In genomic region chr16:22856773-22857172, GRCm38 (mm10) we compare ENCODE assay signal across 8 mouse cellular contexts. TPM values are rescaled to one million over a fixed set of nuclear protein-coding genes. Genes with fewer than 3 reads are reported as not detected.
DNase-seq lines count a peak whose midpoint lies in the region; ATAC-seq and TF ChIP-seq lines count a peak whose summit lies in the region.

No protein-coding gene starts in this region.

- no peaks in the 10 kb centered on the region for H3K27me3 ChIP-seq in kidney, embryonic 15.5 days
- no peaks in the 10 kb centered on the region for H3K27me3 ChIP-seq in hindbrain, embryonic 11.5 days (ENCODE audit: control insufficient read depth, insufficient read depth, low read length)
- H3K27me3 ChIP-seq in midbrain, embryonic 12.5 days, result no peaks in the 10 kb centered on the region

- peak overlapping the region; percentile 85 for H3K4me3 ChIP-seq in kidney, embryonic 15.5 days (replicated peaks)
- H3K4me3 ChIP-seq in bone marrow macrophage, adult 2 months (ENCODE audit: insufficient read depth, low read length), result peak overlapping the region; percentile 80
- peak overlapping the region; percentile 87 for H3K4me3 ChIP-seq in hindbrain, embryonic 11.5 days (ENCODE audit: low read depth, low read length)
- H3K4me3 ChIP-seq in midbrain, embryonic 12.5 days, result peak overlapping the region; percentile 86

- peak overlapping the region; percentile 85 for H3K4me2 ChIP-seq in kidney, embryonic 15.5 days
- H3K4me2 ChIP-seq in hindbrain, embryonic 11.5 days (replicated peaks; ENCODE audit: low read depth, low read length), result peak overlapping the region; percentile 74
- peak overlapping the region; percentile 93 for H3K4me2 ChIP-seq in midbrain, embryonic 12.5 days (replicated peaks)

- 9% methylated on average over 9 of the region's 9 CpGs for WGBS in kidney, embryonic 15.5 days
- 13% methylated on average over 9 of the region's 9 CpGs for WGBS in hindbrain, embryonic 11.5 days
- 19% methylated on average over 9 of the region's 9 CpGs for WGBS in midbrain, embryonic 12.5 days

- H3K36me3 ChIP-seq in kidney, embryonic 15.5 days, result peaks cover 17% of the 10 kb centered on the region; the same call in 1 of the 2 replicates
- no peaks in the 10 kb centered on the region for H3K36me3 ChIP-seq in hindbrain, embryonic 11.5 days (ENCODE audit: control insufficient read depth, insufficient read depth, low read length)
- 0 out of 2 replicates have a peak, but pooled peaks cover 5% of the 10 kb centered on the region for H3K36me3 ChIP-seq in midbrain, embryonic 12.5 days

- H3K27ac ChIP-seq in kidney, embryonic 15.5 days, result peak overlapping the region; percentile 92
- H3K27ac ChIP-seq in bone marrow macrophage, adult 2 months (ENCODE audit: insufficient read depth, low read depth, low read length), result peak overlapping the region; percentile 72
- no peak overlapping the region for H3K27ac ChIP-seq in hindbrain, embryonic 11.5 days (ENCODE audit: low read depth, low read length)
- no peak overlapping the region for H3K27ac ChIP-seq in midbrain, embryonic 12.5 days (replicated peaks)

- no peak for TF ChIP-seq POLR2A in bone marrow macrophage, adult 2 months (IDR thresholded peaks at IDR 0.05; ENCODE audit: borderline replicate concordance, low read depth, low read length)

- no peaks in the 10 kb centered on the region for H3K9me3 ChIP-seq in kidney, embryonic 15.5 days (replicated peaks)
- no peaks in the 10 kb centered on the region for H3K9me3 ChIP-seq in hindbrain, embryonic 11.5 days (ENCODE audit: control insufficient read depth, low read length)
- H3K9me3 ChIP-seq in midbrain, embryonic 12.5 days, result no peaks in the 10 kb centered on the region

- H3K9ac ChIP-seq in kidney, embryonic 15.5 days, result peak overlapping the region; percentile 61
- peak overlapping the region; percentile 38 for H3K9ac ChIP-seq in hindbrain, embryonic 11.5 days (ENCODE audit: low read depth, low read length)
- peak overlapping the region; percentile 37 for H3K9ac ChIP-seq in midbrain, embryonic 12.5 days (replicated peaks)

- no peak for ATAC-seq in kidney, embryonic 15.5 days (replicated peaks; ENCODE audit: low FRiP score)
- no peak for ATAC-seq in hindbrain, embryonic 11.5 days (ENCODE audit: low FRiP score)
- no peak for ATAC-seq in midbrain, embryonic 12.5 days (ENCODE audit: low FRiP score, low read depth)

- H3K4me1 ChIP-seq in kidney, embryonic 15.5 days, result peaks cover 13% of the 10 kb centered on the region
- peaks cover 8% of the 10 kb centered on the region for H3K4me1 ChIP-seq in bone marrow macrophage, adult 2 months (ENCODE audit: control insufficient read depth, insufficient read depth, low read length)
- H3K4me1 ChIP-seq in hindbrain, embryonic 11.5 days (replicated peaks; ENCODE audit: control insufficient read depth, insufficient read depth, low read length), result peaks cover 6% of the 10 kb centered on the region
- peaks cover 16% of the 10 kb centered on the region for H3K4me1 ChIP-seq in midbrain, embryonic 12.5 days

- no peak for TF ChIP-seq CTCF in bone marrow macrophage, adult 2 months (IDR thresholded peaks at IDR 0.05; ENCODE audit: low read depth, low read length)

- DNase-seq in kidney, postnatal 14 days, result no peak
- no peak for DNase-seq in hindbrain, embryonic 11.5 days (ENCODE audit: low spot score)
- DNase-seq in right cerebral cortex, postnatal 4 days, result no peak
- DNase-seq in embryo, embryonic 9.5 days (ENCODE audit: extremely low spot score), result no peak
- DNase-seq in urinary bladder, adult 2 months (ENCODE audit: low spot score), result no peak

RNA-seq across cellular contexts. Expression of gene Tbccd1, which starts 0.7 kb away (rescaled TPM):
- 33.3 and 34.7 TPM in 2 replicates for polyA plus RNA-seq in kidney, embryonic 15.5 days (2015; fragmentation: Nextera tagmentation; extraction: Ambion mirVana)
- polyA plus RNA-seq in bone marrow macrophage, adult 2 months (2012; ENCODE audit: insufficient read depth, insufficient read length, missing spikeins), result 16.1 and 17.4 TPM in 2 replicates
- 33.6 and 36.1 TPM in 2 replicates for polyA plus RNA-seq in hindbrain, embryonic 11.5 days (2014; fragmentation: Nextera tagmentation; extraction: Ambion mirVana)
- 31.4 and 34.0 TPM in 2 replicates for polyA plus RNA-seq in midbrain, embryonic 12.5 days (2016; fragmentation: Nextera tagmentation; extraction: Ambion mirVana)
- 19.8 and 23.6 TPM in 2 replicates for polyA plus RNA-seq in urinary bladder, adult 2 months (2012; rRNA removed)

RNA-seq across cellular contexts. Expression of gene Dnajb11, which starts 0.9 kb away (rescaled TPM):
- 118 and 124 TPM in 2 replicates for polyA plus RNA-seq in kidney, embryonic 15.5 days (2015; fragmentation: Nextera tagmentation; extraction: Ambion mirVana)
- polyA plus RNA-seq in bone marrow macrophage, adult 2 months (2012; ENCODE audit: insufficient read depth, insufficient read length, missing spikeins), result 75.6 and 78.0 TPM in 2 replicates
- 115 and 116 TPM in 2 replicates for polyA plus RNA-seq in hindbrain, embryonic 11.5 days (2014; fragmentation: Nextera tagmentation; extraction: Ambion mirVana)
- 93.1 and 94.1 TPM in 2 replicates for polyA plus RNA-seq in midbrain, embryonic 12.5 days (2016; fragmentation: Nextera tagmentation; extraction: Ambion mirVana)
- 43.5 and 45.6 TPM in 2 replicates for polyA plus RNA-seq in urinary bladder, adult 2 months (2012; rRNA removed)

RNA-seq across cellular contexts. Expression of gene Ahsg, which starts 34.3 kb away (rescaled TPM):
- 10.8 and 32.4 TPM in 2 replicates for polyA plus RNA-seq in kidney, embryonic 15.5 days (2015; fragmentation: Nextera tagmentation; extraction: Ambion mirVana)
- polyA plus RNA-seq in bone marrow macrophage, adult 2 months (2012; ENCODE audit: insufficient read depth, insufficient read length, missing spikeins), result not detected in 2 replicates
- 0.11 TPM in 1 of 2 replicates, not detected in the other for polyA plus RNA-seq in hindbrain, embryonic 11.5 days (2014; fragmentation: Nextera tagmentation; extraction: Ambion mirVana)
- polyA plus RNA-seq in midbrain, embryonic 12.5 days (2016; fragmentation: Nextera tagmentation; extraction: Ambion mirVana), result not detected in 2 replicates
- 0.21 and 1.8 TPM in 2 replicates for polyA plus RNA-seq in urinary bladder, adult 2 months (2012; rRNA removed)

RNA-seq across cellular contexts. Expression of gene Crygs, which starts 45.4 kb away (rescaled TPM):
- polyA plus RNA-seq in kidney, embryonic 15.5 days (2015; fragmentation: Nextera tagmentation; extraction: Ambion mirVana), result 0.19 and 0.25 TPM in 2 replicates
- polyA plus RNA-seq in bone marrow macrophage, adult 2 months (2012; ENCODE audit: insufficient read depth, insufficient read length, missing spikeins), result not detected in 2 replicates
- polyA plus RNA-seq in hindbrain, embryonic 11.5 days (2014; fragmentation: Nextera tagmentation; extraction: Ambion mirVana), result 0.26 TPM in 1 of 2 replicates, not detected in the other
- not detected in 2 replicates for polyA plus RNA-seq in midbrain, embryonic 12.5 days (2016; fragmentation: Nextera tagmentation; extraction: Ambion mirVana)
- polyA plus RNA-seq in urinary bladder, adult 2 months (2012; rRNA removed), result not detected in 2 replicates

Comparison
In these comparisons a context has a peak if more than half of its experiments do, and no peak if none do; other contexts are left out.
1. H3K27ac ChIP-seq: peak in kidney, embryonic 15.5 days (single experiment) and bone marrow macrophage, adult 2 months (single experiment); none in hindbrain, embryonic 11.5 days (single experiment) and midbrain, embryonic 12.5 days (single experiment).
2. Peak in every context shown above with its lines, with median percentiles within 50 percentile points of each other: H3K4me2 ChIP-seq, H3K4me3 ChIP-seq and H3K9ac ChIP-seq.